Mouse (Mus musculus): ENCODE data around the gene Baiap2. TPM values are rescaled to one million over a fixed set of nuclear protein-coding genes. Genes with fewer than 3 reads are reported as not detected.

Gene Baiap2
- total RNA-seq, 2 experiments from 2014 or later, result 1.8 to 2.6 TPM

DNA sequence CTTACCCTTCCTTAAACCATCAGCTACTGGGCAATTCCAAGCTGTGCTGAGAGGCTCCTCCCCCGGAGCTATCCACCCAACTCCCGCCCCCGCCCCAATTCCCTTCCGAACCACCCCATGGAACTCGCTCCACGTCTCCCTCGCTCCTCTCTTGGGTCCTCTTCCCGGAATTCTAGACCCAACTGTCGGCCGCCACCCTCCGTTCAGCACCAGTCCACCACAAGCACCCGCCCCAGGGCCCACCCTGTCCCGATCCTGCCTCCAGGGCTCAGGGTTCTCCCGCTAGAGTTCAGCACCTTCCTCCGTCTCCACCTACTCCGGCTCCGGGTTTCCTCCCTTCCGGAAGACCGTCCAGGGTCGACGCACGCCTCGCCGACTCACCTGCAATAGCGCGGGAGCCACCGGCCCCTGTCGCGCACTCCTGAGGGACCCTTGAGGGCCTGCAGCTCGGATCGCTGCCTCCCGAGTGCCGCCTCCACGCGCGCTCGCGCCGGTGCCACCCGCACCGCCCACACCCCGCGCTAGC is 299 bp upstream of the Baiap2 start:
- intact Hi-C loops (cut with DNase I), result loop anchor here (10.0 kb wide), 1 partner anchor 353 kb away; no protein-coding TSS in a partner anchor
- DNase-seq, result peak; percentile 28 to 41

GRCm38 (mm10) chr11:119943428-119943988 is 945 bp downstream of the Baiap2 start:
- intact Hi-C loops (cut with DNase I), result loop anchor here (10.0 kb wide), 1 partner anchor 351 kb away; no protein-coding TSS in a partner anchor
- DNase-seq, result peak in 1 of 2 experiments; percentile 38

DNA sequence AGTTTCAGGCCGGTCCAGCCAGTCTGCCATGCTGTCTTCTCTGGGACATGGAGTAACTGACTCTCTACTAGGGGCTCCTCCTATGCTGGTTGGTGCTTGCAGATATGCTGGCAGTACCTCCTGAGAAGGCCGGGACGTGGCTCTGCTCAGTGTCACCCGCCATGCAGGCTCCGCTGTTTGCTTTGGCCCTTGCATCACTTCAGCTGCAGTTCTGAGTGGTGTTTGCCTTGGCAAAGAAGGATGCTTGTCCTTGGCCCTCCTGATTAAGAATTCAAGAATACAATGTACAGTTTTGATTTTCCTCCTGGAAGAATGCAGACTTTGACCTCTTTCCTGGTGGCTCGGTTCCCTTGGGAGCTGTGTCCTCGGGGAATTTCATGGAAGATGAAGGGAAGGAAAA is 2.8 kb downstream of the Baiap2 start:
- intact Hi-C loops (cut with DNase I), result loop anchor here (10.0 kb wide), 1 partner anchor 349 kb away; no protein-coding TSS in a partner anchor
- DNase-seq, result no peak

DNA sequence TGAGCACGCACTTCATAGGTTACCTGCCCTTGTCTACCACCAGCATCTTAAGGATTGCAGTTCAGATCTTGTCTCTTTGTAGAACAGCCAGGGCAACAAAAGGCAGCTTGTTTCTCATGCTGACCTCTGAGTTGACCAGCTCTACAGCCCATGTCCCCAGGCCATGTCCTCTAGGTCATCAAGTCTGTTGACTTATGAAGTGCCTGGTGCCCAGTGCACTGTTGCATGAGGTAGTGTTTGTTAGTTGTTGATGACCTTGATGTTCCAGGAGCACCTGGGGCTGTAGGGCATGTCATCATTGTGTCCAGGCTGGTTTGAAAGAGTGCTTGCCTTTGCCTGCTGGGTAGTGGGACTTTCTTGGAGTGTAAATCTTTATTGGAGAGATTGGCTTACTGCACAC is 4.9 kb downstream of the Baiap2 start:
- no peak for DNase-seq
- intact Hi-C loops (cut with DNase I), result loop anchor here (10.0 kb wide), 1 partner anchor 347 kb away; no protein-coding TSS in a partner anchor

DNA sequence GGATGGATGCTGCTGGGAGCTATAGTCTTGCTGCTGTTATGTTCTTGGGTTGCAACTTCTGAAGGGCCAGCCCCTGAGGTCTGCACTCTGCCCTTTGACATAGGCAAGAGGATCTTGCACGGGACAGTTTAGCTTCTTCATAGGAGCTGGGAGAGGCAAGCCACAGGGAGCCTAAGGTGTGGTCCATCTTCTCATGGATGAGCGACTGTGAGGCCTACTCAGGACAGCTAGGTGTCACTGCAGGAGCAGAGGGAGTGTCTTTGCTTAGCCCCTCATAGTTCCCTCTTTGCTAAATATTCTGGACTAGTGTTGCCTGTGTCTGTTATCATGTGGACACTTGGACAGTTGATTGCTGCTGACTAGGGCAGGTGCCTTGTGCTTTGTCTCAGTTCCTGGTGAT is 5.3 kb downstream of the Baiap2 start:
- DNase-seq, result no peak
- intact Hi-C loops (cut with DNase I), result loop anchor here (10.0 kb wide), 1 partner anchor 347 kb away; no protein-coding TSS in a partner anchor

DNA sequence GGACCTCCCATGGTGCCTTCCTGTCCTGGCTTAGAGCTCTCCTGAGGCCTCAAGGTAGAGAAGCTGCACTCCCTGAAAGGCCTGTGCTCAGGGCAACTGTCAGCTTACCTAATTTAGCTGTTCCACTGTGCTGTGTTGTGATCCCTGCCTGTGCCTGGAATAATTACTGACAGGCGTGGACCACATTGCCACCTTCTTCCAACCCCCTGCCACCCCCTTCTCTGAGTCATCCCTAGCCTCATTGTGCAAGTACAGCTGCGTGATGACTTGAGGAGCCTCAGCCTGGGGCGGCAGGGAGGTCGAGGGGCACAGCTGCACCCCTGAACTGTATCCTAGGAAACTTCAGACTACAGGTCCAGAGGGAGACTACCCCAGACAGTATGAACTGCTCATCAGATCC is 5.7 kb downstream of the Baiap2 start:
- intact Hi-C loops (cut with DNase I), result loop anchor here (10.0 kb wide), 1 partner anchor 346 kb away; no protein-coding TSS in a partner anchor
- DNase-seq, result no peak

- intact Hi-C loops (cut with DNase I), result loop anchor here (10.0 kb wide), 1 partner anchor 346 kb away; no protein-coding TSS in a partner anchor
- DNase-seq, result no peak
Observed at GRCm38 (mm10) chr11:119948803-119949202, 6.2 kb downstream of the Baiap2 start.

GRCm38 (mm10) chr11:119950535-119950934 is 8.0 kb downstream of the Baiap2 start:
- DNase-seq, result no peak
- intact Hi-C loops (cut with DNase I), result no loop called here

DNA sequence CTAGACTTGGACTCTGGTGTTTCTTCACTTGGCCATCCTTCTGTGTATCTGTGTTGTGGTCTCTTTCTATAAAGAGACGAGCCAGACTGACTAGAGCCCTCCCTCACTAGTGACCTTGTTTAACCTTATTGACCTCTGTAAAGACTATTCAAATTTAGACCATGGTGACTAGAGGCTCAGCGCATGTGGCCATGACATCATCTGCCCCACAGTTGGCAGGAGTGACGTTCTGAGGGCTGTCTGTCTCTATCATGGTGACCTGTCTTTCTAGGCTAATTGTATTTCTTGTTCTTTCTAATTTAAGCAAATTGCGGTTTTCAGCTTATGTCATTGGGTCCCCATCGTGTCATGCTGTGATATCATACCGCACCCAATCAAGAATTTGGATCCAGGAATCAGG is 8.8 kb downstream of the Baiap2 start:
- DNase-seq, result no peak
- intact Hi-C loops (cut with DNase I), result no loop called here

- peak in 1 of 2 experiments; percentile 56 for DNase-seq
- intact Hi-C loops (cut with DNase I), result no loop called here
Observed at GRCm38 (mm10) chr11:119952429-119953224, 10.1 kb downstream of the Baiap2 start.

DNA sequence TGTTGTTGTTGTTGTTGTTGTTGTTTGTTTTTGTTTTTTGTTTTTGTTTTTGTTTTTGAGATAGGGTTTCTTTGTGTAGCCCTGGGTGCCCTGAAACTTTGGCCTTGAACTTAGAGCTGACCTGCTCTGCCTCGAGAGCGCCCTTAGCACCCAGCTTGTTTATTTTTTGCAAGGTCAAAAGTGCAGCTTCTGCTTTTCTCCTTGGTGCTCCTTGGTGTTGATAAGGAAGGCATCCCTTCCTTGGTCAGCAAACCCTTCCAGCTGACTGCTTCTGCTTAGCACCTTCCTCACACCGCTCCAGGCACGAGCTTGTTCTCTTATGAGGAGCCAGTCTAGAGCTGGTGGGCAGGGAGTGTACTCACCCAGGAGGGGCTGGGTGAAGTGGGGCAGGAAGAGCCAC is 11.7 kb downstream of the Baiap2 start:
- DNase-seq, result no peak
- intact Hi-C loops (cut with DNase I), result no loop called here

GRCm38 (mm10) chr11:119954749-119955337 is 12.3 kb downstream of the Baiap2 start:
- DNase-seq, result no peak
- intact Hi-C loops (cut with DNase I), result no loop called here

- intact Hi-C loops (cut with DNase I), result no loop called here
- no peak for DNase-seq
Observed at GRCm38 (mm10) chr11:119955432-119955831, 12.9 kb downstream of the Baiap2 start.

DNA sequence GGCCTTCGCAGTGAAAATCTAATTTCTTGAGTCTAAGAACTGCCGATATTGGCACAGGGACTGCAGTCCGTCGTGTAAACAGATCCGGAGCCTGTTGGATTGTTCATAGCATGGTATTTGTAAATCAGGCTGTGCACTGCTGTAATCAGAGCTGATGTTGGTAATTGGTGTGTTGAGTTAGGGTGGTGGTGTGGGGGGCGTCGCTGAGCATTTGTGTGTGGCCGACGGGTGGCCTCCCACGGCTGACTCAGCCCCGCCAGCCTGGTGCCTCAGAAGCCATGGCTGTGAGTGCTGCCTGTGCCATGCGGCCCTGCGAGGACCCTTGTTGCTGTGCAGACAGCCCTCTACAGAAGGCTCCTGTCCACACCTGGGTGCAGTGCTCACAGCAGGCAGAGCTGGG is 14.0 kb downstream of the Baiap2 start:
- intact Hi-C loops (cut with DNase I), result no loop called here

DNA sequence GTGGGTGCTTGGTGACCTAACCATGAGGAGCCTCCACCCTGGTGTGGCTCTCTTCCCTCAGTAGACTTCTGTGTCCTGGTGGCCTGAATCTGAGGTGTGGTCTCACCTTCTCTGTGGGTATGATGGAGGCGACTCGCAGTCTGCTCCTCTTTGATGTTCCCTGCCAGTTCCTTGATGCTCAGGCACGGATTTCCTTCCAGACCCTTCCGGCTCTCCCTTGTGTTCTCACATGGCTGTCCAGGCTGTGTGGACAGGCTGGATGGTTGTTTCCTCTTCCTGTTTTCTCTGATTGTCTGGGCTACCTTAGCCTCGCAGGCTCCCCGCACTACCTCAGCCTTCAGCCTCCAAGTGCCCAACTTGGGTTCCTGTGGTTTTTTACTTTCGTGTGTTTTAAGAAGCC is 16.3 kb downstream of the Baiap2 start:
- intact Hi-C loops (cut with DNase I), result no loop called here
- no peak for DNase-seq

More for the DNA sequence above, 14.0 kb downstream of the Baiap2 start:
- no peak for DNase-seq

DNA sequence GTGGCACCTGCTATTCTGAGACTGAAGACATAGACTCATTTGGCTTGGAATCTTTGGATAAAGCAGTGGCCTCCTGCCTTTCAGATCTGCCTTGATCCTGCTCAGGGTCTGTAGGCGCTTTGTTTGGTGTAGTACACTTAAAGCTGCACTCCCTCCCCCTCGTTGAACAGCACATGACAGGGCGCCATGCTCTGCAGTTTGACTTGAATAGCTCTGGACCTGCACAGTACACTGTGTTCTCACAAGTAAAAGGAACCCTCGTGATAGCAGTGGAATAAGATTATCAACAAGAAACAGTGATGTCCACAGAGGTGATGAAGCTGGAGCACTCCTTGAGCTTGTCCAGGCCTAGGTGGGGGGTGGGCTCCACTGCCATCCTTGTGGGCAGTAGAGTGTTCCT is 17.2 kb downstream of the Baiap2 start:
- intact Hi-C loops (cut with DNase I), result no loop called here
- DNase-seq, result no peak

GRCm38 (mm10) chr11:119960671-119961070 is 18.1 kb downstream of the Baiap2 start:
- DNase-seq, result no peak
- intact Hi-C loops (cut with DNase I), result no loop called here

- intact Hi-C loops (cut with DNase I), result no loop called here
- DNase-seq, result no peak
Observed at GRCm38 (mm10) chr11:119961511-119961910, 18.9 kb downstream of the Baiap2 start.

DNA sequence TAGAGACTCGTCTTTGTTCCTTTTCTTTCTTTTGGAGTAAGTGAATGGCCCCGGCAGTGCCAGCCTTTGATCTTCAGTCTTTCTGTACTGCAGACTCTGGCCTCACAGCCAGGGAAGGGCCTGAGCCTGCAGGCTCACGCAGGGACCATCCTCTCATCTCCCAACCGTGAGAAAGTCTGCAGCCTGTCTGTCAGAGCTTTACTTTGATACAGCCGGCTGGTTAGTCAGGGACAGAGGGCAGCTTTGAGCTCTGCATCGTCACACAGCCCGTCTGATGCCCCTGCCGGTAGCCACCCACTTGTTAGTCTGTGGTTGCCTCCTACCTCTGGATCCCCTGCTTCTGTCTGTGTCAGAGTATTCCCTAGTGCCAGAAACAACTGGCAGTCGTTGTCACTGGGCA is 22.5 kb downstream of the Baiap2 start:
- intact Hi-C loops (cut with DNase I), result no loop called here
- DNase-seq, result no peak

- intact Hi-C loops (cut with DNase I), result no loop called here
- DNase-seq, result no peak
Observed at GRCm38 (mm10) chr11:119966294-119966693, 23.7 kb downstream of the Baiap2 start.

DNA sequence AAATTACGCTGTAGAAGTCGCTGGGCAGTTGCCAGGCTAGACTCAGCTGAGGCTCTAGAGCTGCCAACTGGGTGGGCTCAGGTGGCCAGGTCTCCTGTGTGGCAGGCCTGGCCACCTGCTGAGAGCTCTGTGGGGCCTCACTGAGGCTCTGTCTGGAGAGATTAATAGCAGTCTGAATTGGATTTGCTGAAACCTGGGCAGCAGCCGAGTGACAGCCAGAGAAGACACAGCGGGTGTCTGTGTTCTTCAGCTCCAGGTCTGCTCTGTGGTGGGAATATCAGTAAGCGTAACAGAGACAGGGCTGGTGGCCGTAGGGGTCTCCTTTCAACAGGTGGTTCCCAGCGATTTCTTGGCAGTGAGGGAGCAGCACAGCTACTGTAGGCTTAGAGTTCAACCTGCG is 24.8 kb downstream of the Baiap2 start:
- no peak for DNase-seq
- intact Hi-C loops (cut with DNase I), result no loop called here
